Mouse (Mus musculus) hindbrain, embryonic 16.5 days (tissue): ENCODE data around the gene Ccdc170. TPM values are rescaled to one million over a fixed set of nuclear protein-coding genes. Genes with fewer than 3 reads are reported as not detected.
"Not testable (repeated sequence)": the region's sequence is repeated elsewhere in the genome, so short reads cannot be mapped to it uniquely, and the experiment has no call there.

Experiments used
- ATAC-seq: fragments of 200-750 bp; cut with Nextera tagmentation; 2 replicates; pipeline ENCODE4 v1.8.0; 2017; ENCODE audit warnings: moderate TSS enrichment, moderate library complexity
- H3K27ac ChIP-seq: fragments of 300-500 bp; sonication (generic); 2 replicates; pipeline ENCODE4 v1.5.1; 2014; ENCODE audit warnings: low read depth, mild to moderate bottlenecking, control low read depth, low read length, moderate library complexity
- H3K27me3 ChIP-seq: fragments of 300-500 bp; sonication (generic); replicated peaks from 2 replicates; pipeline ENCODE4 v1.6.1; 2014; ENCODE audit warnings: low read length; ENCODE audit not compliant: control insufficient read depth, insufficient read depth
- H3K36me3 ChIP-seq: fragments of 300-500 bp; sonication (generic); 2 replicates; pipeline ENCODE4 v1.6.1; 2014; ENCODE audit warnings: mild to moderate bottlenecking, low read length, moderate library complexity, mixed read lengths; ENCODE audit not compliant: control insufficient read depth, insufficient read depth
- H3K4me1 ChIP-seq: fragments of 300-500 bp; sonication (generic); 2 replicates; pipeline ENCODE4 v1.6.1; 2014; ENCODE audit warnings: low read depth, low read length; ENCODE audit not compliant: control insufficient read depth, insufficient read depth
- H3K4me2 ChIP-seq: fragments of 300-500 bp; sonication (generic); 2 replicates; pipeline ENCODE4 v1.6.1; 2014; ENCODE audit warnings: mild to moderate bottlenecking, low read length, control low read depth, moderate library complexity
- H3K4me3 ChIP-seq: fragments of 300-500 bp; sonication (generic); 2 replicates; pipeline ENCODE4 v1.5.1; 2014; ENCODE audit warnings: mild to moderate bottlenecking, low read length, control low read depth, moderate library complexity
- H3K9ac ChIP-seq: fragments of 300-500 bp; sonication (generic); 2 replicates; pipeline ENCODE4 v1.6.1; 2014; ENCODE audit warnings: low read depth, mild to moderate bottlenecking, control low read depth, low read length, moderate library complexity
- H3K9me3 ChIP-seq: fragments of 300-500 bp; sonication (generic); 2 replicates; pipeline ENCODE4 v1.6.1; 2014; ENCODE audit warnings: mild to moderate bottlenecking, low read length, moderate library complexity; ENCODE audit not compliant: control insufficient read depth
- WGBS: fragments of 180-500 bp; shearing (Covaris S2); extraction: QIAGEN DNeasy Blood & Tissue Kit; methylation state at CpG from one replicate; pipeline ENCODE4 v1.1.7; 2014; 5-methylcytosine and 5-hydroxymethylcytosine counted together
- polyA plus RNA-seq: library from polyadenylated mRNA; unstranded; fragments of >200 nt; fragmentation: Nextera tagmentation; extraction: Ambion mirVana; gene quantifications from 2 replicates; pipeline ENCODE4 v1.2.1, GENCODE M21; 2015

Gene Ccdc170
- polyA plus RNA-seq = 0.47 and 0.54 TPM in 2 replicates

DNA sequence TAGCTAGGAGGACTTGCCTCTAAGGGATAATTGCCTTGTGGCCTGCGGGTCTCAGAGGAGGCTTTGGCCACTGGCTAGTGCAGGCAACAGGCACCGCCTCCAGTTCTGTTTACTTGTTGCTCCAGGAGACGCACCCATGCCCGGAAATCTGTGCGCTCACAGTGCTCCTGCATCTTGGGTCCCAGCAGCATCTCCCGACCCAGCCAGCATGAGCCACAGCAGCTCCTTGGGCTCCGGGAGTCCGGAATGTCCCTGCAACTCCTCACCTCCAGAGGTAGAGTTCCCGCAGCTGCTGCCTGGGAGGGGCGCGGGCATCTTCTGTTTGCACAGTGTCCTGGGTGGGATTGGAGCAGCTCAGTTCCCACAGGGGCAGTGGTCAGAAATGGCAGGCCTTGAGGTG lies at the start of gene Ccdc170:
Ccdc170 (plus strand) TSS at position 148 of the 400 bp plus-strand sequence.
- H3K4me1 ChIP-seq = no peaks in the 10 kb centered on the region
- ATAC-seq = no peak
- H3K36me3 ChIP-seq = no peaks in the 10 kb centered on the region
- no peaks in the 10 kb centered on the region for H3K27me3 ChIP-seq
- H3K27ac ChIP-seq = no peak within 1 kb of the TSS
- WGBS = 46% methylated on average over 11 of the region's 11 CpGs
- no peak within 1 kb of the TSS for H3K9ac ChIP-seq
- no peak within 1 kb of the TSS for H3K4me3 ChIP-seq
- no peak within 1 kb of the TSS for H3K4me2 ChIP-seq
- no peaks in the 10 kb centered on the region for H3K9me3 ChIP-seq

DNA sequence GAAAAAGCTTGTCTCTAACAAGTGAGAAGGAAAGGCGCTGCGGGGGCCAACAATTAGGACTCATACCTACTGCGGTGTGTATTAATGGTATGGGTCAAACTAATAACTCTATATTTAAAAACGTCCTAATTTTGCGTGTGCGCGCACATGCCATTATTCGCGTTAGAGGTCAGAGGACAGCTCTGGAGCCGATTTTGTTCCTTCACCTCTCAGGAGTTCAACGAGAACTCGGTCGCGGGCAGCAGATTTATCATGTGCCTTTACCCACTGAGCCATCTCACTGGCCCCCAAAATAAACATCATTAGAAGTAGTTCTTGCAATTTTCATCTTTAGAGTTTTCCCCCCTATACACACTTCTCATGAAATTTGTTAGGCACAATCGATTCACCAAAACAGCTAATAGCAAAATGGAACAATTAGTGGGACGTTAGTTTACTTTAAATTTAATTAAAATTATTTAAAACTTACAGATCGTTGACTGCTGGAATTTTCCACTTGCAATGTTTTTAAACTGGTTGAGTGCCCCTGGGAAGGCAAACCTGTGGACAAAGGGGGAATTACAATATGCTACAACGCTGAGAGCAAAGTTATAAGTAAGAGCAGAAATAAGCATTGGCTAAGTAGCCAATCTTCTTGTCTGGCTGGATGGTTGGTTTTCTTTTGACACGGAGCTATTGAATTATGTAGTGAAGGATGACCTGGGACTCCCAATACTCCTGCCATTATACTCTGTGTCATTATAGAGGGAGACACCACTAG lies 49.1 kb upstream of the Ccdc170 start:
- H3K4me2 ChIP-seq = peak overlapping the region; percentile 75
- peak overlapping the region; percentile 74 for H3K9ac ChIP-seq
- 11% methylated on average over 19 of the region's 19 CpGs for WGBS
- H3K27ac ChIP-seq = peak overlapping the region; percentile 83
- H3K27me3 ChIP-seq = no peaks in the 10 kb centered on the region
- peak overlapping the region; percentile 69 for H3K4me3 ChIP-seq
- H3K9me3 ChIP-seq = no peaks in the 10 kb centered on the region
- no peaks in the 10 kb centered on the region for H3K36me3 ChIP-seq
- peaks cover 6% of the 10 kb centered on the region for H3K4me1 ChIP-seq
- ATAC-seq = no peak; the same call in 1 of the 2 replicates

DNA sequence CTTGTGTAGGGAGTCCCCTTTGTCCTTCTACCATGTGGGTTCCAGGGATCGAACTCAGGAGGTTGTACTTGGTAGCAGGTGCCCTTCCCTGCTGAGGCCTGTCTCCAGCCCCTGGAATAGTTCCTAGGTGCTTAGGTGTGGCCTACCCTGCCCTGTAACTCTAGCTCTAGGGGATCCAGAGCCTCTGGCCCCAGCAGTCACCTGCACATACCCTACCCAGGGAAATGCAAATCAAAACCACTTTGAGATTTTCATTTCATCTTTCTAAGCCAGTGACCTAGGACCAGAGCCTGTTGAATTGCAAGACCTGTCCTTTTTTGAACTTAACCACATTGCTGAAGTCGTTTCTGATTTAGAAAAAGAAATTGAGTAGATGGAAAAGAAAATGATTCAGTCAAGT lies 48.4 kb upstream of the Ccdc170 start:
- not testable (repeated sequence) for H3K4me3 ChIP-seq, H3K9ac ChIP-seq, ATAC-seq, H3K9me3 ChIP-seq, H3K27ac ChIP-seq, H3K36me3 ChIP-seq, H3K27me3 ChIP-seq, H3K4me1 ChIP-seq, H3K4me2 ChIP-seq
- 85% methylated on average over 2 of the region's 2 CpGs for WGBS

DNA sequence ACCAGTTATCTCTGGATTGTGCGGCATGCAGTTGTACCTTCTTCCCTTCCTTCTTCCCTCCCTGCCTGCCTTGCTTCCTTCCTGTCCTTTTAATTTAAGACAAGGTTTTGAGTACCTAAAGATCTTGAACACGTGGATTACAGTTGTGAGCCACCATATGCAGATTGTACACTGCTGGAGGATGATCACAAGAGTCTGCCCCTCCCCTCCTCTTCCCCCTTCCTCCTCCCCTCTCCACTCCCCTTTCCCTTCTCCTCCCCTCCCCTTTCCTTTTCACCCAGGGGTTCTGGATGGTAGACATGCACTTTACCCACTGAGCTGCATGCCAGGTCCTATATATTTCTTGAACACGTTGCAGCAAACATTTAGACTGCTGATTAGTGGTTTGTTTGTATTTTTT lies 46.9 kb upstream of the Ccdc170 start:
- no peak overlapping the region for H3K4me3 ChIP-seq
- H3K4me1 ChIP-seq = peaks cover 6% of the 10 kb centered on the region
- no peak overlapping the region for H3K9ac ChIP-seq
- H3K27me3 ChIP-seq = no peaks in the 10 kb centered on the region
- no peak overlapping the region for H3K27ac ChIP-seq
- no peak for ATAC-seq
- H3K36me3 ChIP-seq = peaks cover 3% of the 10 kb centered on the region; the same call in 1 of the 2 replicates
- H3K9me3 ChIP-seq = no peaks in the 10 kb centered on the region
- no peak overlapping the region for H3K4me2 ChIP-seq
- 91% methylated on average over 3 of the region's 3 CpGs for WGBS

DNA sequence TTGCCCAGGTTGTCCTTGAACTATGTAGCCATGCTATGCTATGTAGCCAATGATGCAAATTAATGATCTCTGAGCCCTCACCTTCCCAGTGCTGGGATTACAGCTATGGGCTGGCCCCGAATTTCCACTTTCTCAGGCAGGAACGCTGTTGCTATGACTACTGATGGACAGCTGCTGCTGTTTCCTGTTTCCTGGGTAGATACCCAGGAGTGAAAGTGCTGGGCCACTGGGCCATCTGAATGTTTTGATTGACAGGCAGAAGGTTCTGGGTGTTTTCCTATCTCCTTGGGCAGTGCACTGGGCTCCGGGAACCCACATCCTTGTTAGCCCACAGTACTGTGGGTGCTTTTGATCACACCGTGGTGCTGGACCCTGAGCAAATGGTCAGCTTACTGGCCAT lies 25.9 kb upstream of the Ccdc170 start:
- Histone ChIP-seq H3K9ac (no peak overlapping the region), H3K27ac (no peak overlapping the region), H3K9me3 (no peaks in the 10 kb centered on the region), H3K4me1 (no peaks in the 10 kb centered on the region), H3K4me3 (no peak overlapping the region), H3K36me3 (peaks cover 2% of the 10 kb centered on the region), H3K4me2 (no peak overlapping the region), H3K27me3 (no peaks in the 10 kb centered on the region)
- no peak for ATAC-seq
- 74% methylated on average over 4 of the region's 4 CpGs for WGBS

DNA sequence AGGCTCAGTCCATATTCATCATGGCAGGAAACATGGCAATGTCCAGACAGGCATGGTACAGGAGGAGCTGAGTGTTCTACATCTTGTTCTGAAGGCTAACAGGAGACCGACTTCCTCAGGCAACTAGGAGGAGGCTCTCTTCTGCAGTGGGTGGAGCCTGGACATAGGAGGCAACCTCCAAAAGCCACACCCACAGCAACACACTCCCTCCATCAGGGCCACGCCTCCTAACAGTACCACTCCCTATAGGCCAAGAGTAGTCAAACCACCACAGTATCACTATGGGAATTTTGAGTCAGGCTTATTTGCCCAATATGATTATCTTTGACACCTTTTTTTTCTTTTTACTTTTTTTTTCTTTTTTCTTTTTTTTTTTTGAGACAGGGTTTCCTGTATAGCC lies 22.1 kb upstream of the Ccdc170 start:
- H3K27ac ChIP-seq = no peak overlapping the region
- no peaks in the 10 kb centered on the region for H3K4me1 ChIP-seq
- no peaks in the 10 kb centered on the region for H3K36me3 ChIP-seq
- no peaks in the 10 kb centered on the region for H3K27me3 ChIP-seq
- H3K9ac ChIP-seq = no peak overlapping the region
- H3K4me2 ChIP-seq = no peak overlapping the region
- 93% methylated on average over 2 of the region's 2 CpGs for WGBS
- no peaks in the 10 kb centered on the region for H3K9me3 ChIP-seq
- no peak for ATAC-seq
- no peak overlapping the region for H3K4me3 ChIP-seq

DNA sequence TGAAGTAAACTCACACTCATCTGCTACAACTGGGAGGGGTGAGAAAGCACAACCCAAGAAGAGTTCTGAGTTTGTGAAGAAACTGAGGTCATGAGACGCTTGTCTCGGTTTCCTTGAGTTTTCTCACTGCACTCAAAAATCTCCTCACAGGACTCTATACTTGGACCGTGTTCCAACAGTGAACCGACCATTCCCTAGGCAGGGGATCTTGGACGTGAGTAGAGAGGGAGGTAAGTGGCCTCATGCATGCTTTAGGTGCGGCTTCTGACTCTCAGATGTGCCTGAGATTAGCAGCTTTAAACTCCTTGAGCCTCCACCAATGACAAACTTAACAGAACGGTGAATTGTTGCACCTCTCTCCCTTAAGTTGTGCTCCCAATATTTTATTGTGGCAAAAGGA lies 16.5 kb upstream of the Ccdc170 start:
- H3K4me3 ChIP-seq = no peak overlapping the region
- H3K4me1 ChIP-seq = no peaks in the 10 kb centered on the region
- no peak for ATAC-seq
- H3K9me3 ChIP-seq = no peaks in the 10 kb centered on the region
- no peak overlapping the region for H3K27ac ChIP-seq
- H3K4me2 ChIP-seq = no peak overlapping the region
- 84% methylated on average over 7 of the region's 7 CpGs for WGBS
- no peaks in the 10 kb centered on the region for H3K27me3 ChIP-seq
- no peaks in the 10 kb centered on the region for H3K36me3 ChIP-seq
- H3K9ac ChIP-seq = no peak overlapping the region

DNA sequence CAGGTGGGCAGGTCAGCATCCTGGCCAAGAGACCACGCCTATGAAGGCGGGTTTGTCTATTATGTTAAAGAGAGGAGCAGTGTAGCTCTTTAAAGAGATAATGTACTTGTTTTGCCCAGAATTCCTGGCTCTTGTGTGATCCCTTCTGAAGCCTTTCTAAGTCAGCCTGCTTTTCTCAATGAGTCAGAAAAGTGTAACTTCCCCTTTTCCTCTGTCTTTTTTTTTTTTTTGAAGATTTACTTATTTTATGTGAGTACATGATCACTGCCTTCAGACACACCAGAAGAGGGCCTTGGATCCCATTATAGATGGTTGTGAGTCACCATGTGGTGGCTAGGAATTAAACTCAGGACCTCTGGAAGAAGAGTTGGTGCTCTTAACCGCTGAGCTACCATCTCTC lies 12.9 kb upstream of the Ccdc170 start:
- Histone ChIP-seq H3K9me3 (no peaks in the 10 kb centered on the region), H3K27me3 (no peaks in the 10 kb centered on the region), H3K27ac (no peak overlapping the region), H3K4me2 (no peak overlapping the region), H3K4me3 (no peak overlapping the region), H3K4me1 (no peaks in the 10 kb centered on the region), H3K36me3 (no peaks in the 10 kb centered on the region), H3K9ac (no peak overlapping the region)
- ATAC-seq = no peak
- WGBS = 90% methylated on average over 3 of the region's 3 CpGs

DNA sequence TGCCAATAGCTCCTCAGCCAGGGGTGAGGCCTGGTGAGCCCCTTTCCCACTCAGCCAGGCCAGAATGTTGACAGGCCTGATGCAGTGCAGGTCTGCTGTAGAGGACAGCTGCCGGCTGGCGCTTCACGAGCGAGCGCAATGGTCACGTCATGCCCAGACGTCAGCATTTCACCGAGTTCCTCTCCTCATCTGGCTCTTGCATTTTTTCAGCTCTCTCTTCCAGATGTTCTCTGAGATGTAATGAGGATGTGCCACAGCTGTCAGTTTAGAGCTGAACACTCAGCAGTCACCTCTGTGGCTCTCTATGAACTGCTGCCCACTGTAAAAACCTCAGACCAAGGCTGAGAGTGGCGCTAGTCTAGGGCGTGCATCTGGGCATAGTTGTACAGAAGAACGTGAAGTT lies 8.7 kb upstream of the Ccdc170 start:
- no peak overlapping the region for H3K9ac ChIP-seq
- no peak overlapping the region for H3K4me2 ChIP-seq
- ATAC-seq = no peak
- no peaks in the 10 kb centered on the region for H3K36me3 ChIP-seq
- no peaks in the 10 kb centered on the region for H3K9me3 ChIP-seq
- no peaks in the 10 kb centered on the region for H3K27me3 ChIP-seq
- no peak overlapping the region for H3K4me3 ChIP-seq
- H3K4me1 ChIP-seq = no peaks in the 10 kb centered on the region
- 94% methylated on average over 11 of the region's 11 CpGs for WGBS
- H3K27ac ChIP-seq = no peak overlapping the region
